Mouse (Mus musculus): ENCODE measurements at regions not wholly inside any gene's neighbourhood (a gene's known extent, or its start where the extent isn't known, plus 50 kb on each side); places are given as distances from the start of the nearest gene placed in this dataset.
A peak's percentile ranks its signal among the peaks of the same experiment; 100 is the strongest.

- Histone ChIP-seq H3K4me3 (no peak overlapping the region), H3K27ac (replicated peaks) (no peak overlapping the region), H3K9me3 (no peaks in the 10 kb centered on the region), H3K27me3 (replicated peaks; ENCODE audit: low read depth, poor library complexity, severe bottlenecking) (no peaks in the 10 kb centered on the region), H3K36me3 (replicated peaks) (no peaks in the 10 kb centered on the region), H3K4me1 (no peaks in the 10 kb centered on the region)
- no peak for DNase-seq (ENCODE audit: low spot score)
Observed at GRCm38 (mm10) chr6:14298167-14298566, 426.8 kb upstream of the 2610001J05Rik start.

GRCm38 (mm10) chr6:14297428-14297827, 426.1 kb upstream of the 2610001J05Rik start:
- Histone ChIP-seq H3K9me3 (no peaks in the 10 kb centered on the region), H3K4me3 (no peak overlapping the region)

GRCm38 (mm10) chr6:14290843-14291242, 419.5 kb upstream of the 2610001J05Rik start:
- Histone ChIP-seq H3K4me1 (no peaks in the 10 kb centered on the region), H3K9me3 (no peaks in the 10 kb centered on the region), H3K27me3 (replicated peaks; ENCODE audit: low read depth, poor library complexity, severe bottlenecking) (no peaks in the 10 kb centered on the region), H3K4me3 (no peak overlapping the region), H3K36me3 (replicated peaks) (no peaks in the 10 kb centered on the region), H3K27ac (replicated peaks) (no peak overlapping the region)
- DNase-seq (ENCODE audit: low spot score) = no peak
- WGBS = 72% methylated on average over 1 of the region's 1 CpGs

More at GRCm38 (mm10) chr6:14297428-14297827, 426.1 kb upstream of the 2610001J05Rik start:
- Histone ChIP-seq H3K4me1 (no peaks in the 10 kb centered on the region), H3K36me3 (replicated peaks) (no peaks in the 10 kb centered on the region), H3K27ac (replicated peaks) (no peak overlapping the region), H3K27me3 (replicated peaks; ENCODE audit: low read depth, poor library complexity, severe bottlenecking) (no peaks in the 10 kb centered on the region)
- no peak for DNase-seq (ENCODE audit: low spot score)

GRCm38 (mm10) chr6:14281476-14281875, 410.2 kb upstream of the 2610001J05Rik start:
- WGBS = 91% methylated on average over 2 of the region's 2 CpGs
- H3K27ac ChIP-seq (replicated peaks) = no peak overlapping the region
- no peaks in the 10 kb centered on the region for H3K27me3 ChIP-seq (replicated peaks; ENCODE audit: low read depth, poor library complexity, severe bottlenecking)
- no peaks in the 10 kb centered on the region for H3K9me3 ChIP-seq
- no peaks in the 10 kb centered on the region for H3K36me3 ChIP-seq (replicated peaks)
- no peak for DNase-seq (ENCODE audit: low spot score)
- H3K4me1 ChIP-seq = no peaks in the 10 kb centered on the region
- no peak overlapping the region for H3K4me3 ChIP-seq

GRCm38 (mm10) chr6:14261941-14262340, 390.6 kb upstream of the 2610001J05Rik start:
- DNase-seq (ENCODE audit: low spot score) = no peak
- no peaks in the 10 kb centered on the region for H3K9me3 ChIP-seq
- H3K36me3 ChIP-seq (replicated peaks) = no peaks in the 10 kb centered on the region
- 93% methylated on average over 1 of the region's 1 CpGs for WGBS
- no peaks in the 10 kb centered on the region for H3K27me3 ChIP-seq (replicated peaks; ENCODE audit: low read depth, poor library complexity, severe bottlenecking)
- H3K27ac ChIP-seq (replicated peaks) = no peak overlapping the region
- H3K4me1 ChIP-seq = no peaks in the 10 kb centered on the region
- no peak overlapping the region for H3K4me3 ChIP-seq

GRCm38 (mm10) chr6:14240331-14240730, 369.0 kb upstream of the 2610001J05Rik start:
- no peak overlapping the region for H3K4me3 ChIP-seq
- H3K36me3 ChIP-seq (replicated peaks) = no peaks in the 10 kb centered on the region
- no peak overlapping the region for H3K27ac ChIP-seq (replicated peaks)
- no peaks in the 10 kb centered on the region for H3K4me1 ChIP-seq
- H3K27me3 ChIP-seq (replicated peaks; ENCODE audit: low read depth, poor library complexity, severe bottlenecking) = no peaks in the 10 kb centered on the region
- H3K9me3 ChIP-seq = no peaks in the 10 kb centered on the region
- DNase-seq (ENCODE audit: low spot score) = no peak

- H3K36me3 ChIP-seq (replicated peaks) = no peaks in the 10 kb centered on the region
- 78% methylated on average over 2 of the region's 2 CpGs for WGBS
Observed at GRCm38 (mm10) chr6:14239151-14239550, 367.8 kb upstream of the 2610001J05Rik start.

GRCm38 (mm10) chr6:14230823-14231222, 359.5 kb upstream of the 2610001J05Rik start:
- Histone ChIP-seq H3K27me3 (replicated peaks; ENCODE audit: low read depth, poor library complexity, severe bottlenecking) (no peaks in the 10 kb centered on the region), H3K27ac (replicated peaks) (no peak overlapping the region), H3K36me3 (replicated peaks) (no peaks in the 10 kb centered on the region), H3K4me1 (no peaks in the 10 kb centered on the region), H3K4me3 (no peak overlapping the region), H3K9me3 (no peaks in the 10 kb centered on the region)
- WGBS = 93% methylated on average over 2 of the region's 2 CpGs
- no peak for DNase-seq (ENCODE audit: low spot score)

More at GRCm38 (mm10) chr6:14239151-14239550, 367.8 kb upstream of the 2610001J05Rik start:
- no peak overlapping the region for H3K4me3 ChIP-seq
- no peak for DNase-seq (ENCODE audit: low spot score)
- H3K27me3 ChIP-seq (replicated peaks; ENCODE audit: low read depth, poor library complexity, severe bottlenecking) = no peaks in the 10 kb centered on the region
- H3K27ac ChIP-seq (replicated peaks) = no peak overlapping the region
- H3K9me3 ChIP-seq = no peaks in the 10 kb centered on the region
- no peaks in the 10 kb centered on the region for H3K4me1 ChIP-seq

GRCm38 (mm10) chr6:14207509-14207908, 336.2 kb upstream of the 2610001J05Rik start:
- H3K4me1 ChIP-seq = no peaks in the 10 kb centered on the region

GRCm38 (mm10) chr6:14197107-14197506, 325.8 kb upstream of the 2610001J05Rik start:
- Histone ChIP-seq H3K4me3 (no peak overlapping the region), H3K4me1 (no peaks in the 10 kb centered on the region), H3K27me3 (replicated peaks; ENCODE audit: low read depth, poor library complexity, severe bottlenecking) (no peaks in the 10 kb centered on the region), H3K36me3 (replicated peaks) (no peaks in the 10 kb centered on the region), H3K27ac (replicated peaks) (no peak overlapping the region), H3K9me3 (no peaks in the 10 kb centered on the region)
- DNase-seq (ENCODE audit: low spot score) = no peak
- 61% methylated on average over 3 of the region's 3 CpGs for WGBS

More at GRCm38 (mm10) chr6:14207509-14207908, 336.2 kb upstream of the 2610001J05Rik start:
- no peaks in the 10 kb centered on the region for H3K27me3 ChIP-seq (replicated peaks; ENCODE audit: low read depth, poor library complexity, severe bottlenecking)
- no peak overlapping the region for H3K4me3 ChIP-seq
- DNase-seq (ENCODE audit: low spot score) = peak; percentile 59
- H3K9me3 ChIP-seq = no peaks in the 10 kb centered on the region
- H3K27ac ChIP-seq (replicated peaks) = no peak overlapping the region
- H3K36me3 ChIP-seq (replicated peaks) = no peaks in the 10 kb centered on the region
- WGBS = 12% methylated on average over 2 of the region's 2 CpGs

- Histone ChIP-seq H3K4me3 (no peak overlapping the region), H3K9me3 (no peaks in the 10 kb centered on the region), H3K4me1 (no peaks in the 10 kb centered on the region), H3K27me3 (replicated peaks; ENCODE audit: low read depth, poor library complexity, severe bottlenecking) (no peaks in the 10 kb centered on the region), H3K27ac (replicated peaks) (no peak overlapping the region), H3K36me3 (replicated peaks) (no peaks in the 10 kb centered on the region)
- whole genome bisulfite sequencing = 87% methylated on average over 5 of the region's 5 CpGs
- no peak for DNase-seq (ENCODE audit: low spot score)
Observed at GRCm38 (mm10) chr6:14195351-14195750, 324.0 kb upstream of the 2610001J05Rik start.

- H3K36me3 ChIP-seq (replicated peaks) = no peaks in the 10 kb centered on the region
- no peak for DNase-seq (ENCODE audit: low spot score)
- no peak overlapping the region for H3K4me3 ChIP-seq
- H3K4me1 ChIP-seq = no peaks in the 10 kb centered on the region
- H3K27ac ChIP-seq (replicated peaks) = no peak overlapping the region
- 83% methylated on average over 4 of the region's 4 CpGs for WGBS
- H3K27me3 ChIP-seq (replicated peaks; ENCODE audit: low read depth, poor library complexity, severe bottlenecking) = no peaks in the 10 kb centered on the region
- no peaks in the 10 kb centered on the region for H3K9me3 ChIP-seq
Observed at GRCm38 (mm10) chr6:14191387-14192023, 320.2 kb upstream of the 2610001J05Rik start.

- 70% methylated on average over 2 of the region's 2 CpGs for WGBS
- DNase-seq (ENCODE audit: low spot score) = no peak
- Histone ChIP-seq H3K36me3 (replicated peaks) (no peaks in the 10 kb centered on the region), H3K4me1 (no peaks in the 10 kb centered on the region), H3K27ac (replicated peaks) (no peak overlapping the region), H3K9me3 (0 out of 2 replicates have a peak, but pooled peaks cover 6% of the 10 kb centered on the region), H3K27me3 (replicated peaks; ENCODE audit: low read depth, poor library complexity, severe bottlenecking) (no peaks in the 10 kb centered on the region), H3K4me3 (no peak overlapping the region)
Observed at GRCm38 (mm10) chr6:14185921-14186420, 314.7 kb upstream of the 2610001J05Rik start.

Data from embryonic facial prominence, embryonic 10.5 days (tissue).